Mouse (Mus musculus): ENCODE measurements around the gene Fgf8. TPM values are rescaled to one million over a fixed set of nuclear protein-coding genes. Genes with fewer than 3 reads are reported as not detected.

The Fgf8 gene
- polyA plus RNA-seq, 1 experiment from 2014 or later: 17.8 TPM

DNA sequence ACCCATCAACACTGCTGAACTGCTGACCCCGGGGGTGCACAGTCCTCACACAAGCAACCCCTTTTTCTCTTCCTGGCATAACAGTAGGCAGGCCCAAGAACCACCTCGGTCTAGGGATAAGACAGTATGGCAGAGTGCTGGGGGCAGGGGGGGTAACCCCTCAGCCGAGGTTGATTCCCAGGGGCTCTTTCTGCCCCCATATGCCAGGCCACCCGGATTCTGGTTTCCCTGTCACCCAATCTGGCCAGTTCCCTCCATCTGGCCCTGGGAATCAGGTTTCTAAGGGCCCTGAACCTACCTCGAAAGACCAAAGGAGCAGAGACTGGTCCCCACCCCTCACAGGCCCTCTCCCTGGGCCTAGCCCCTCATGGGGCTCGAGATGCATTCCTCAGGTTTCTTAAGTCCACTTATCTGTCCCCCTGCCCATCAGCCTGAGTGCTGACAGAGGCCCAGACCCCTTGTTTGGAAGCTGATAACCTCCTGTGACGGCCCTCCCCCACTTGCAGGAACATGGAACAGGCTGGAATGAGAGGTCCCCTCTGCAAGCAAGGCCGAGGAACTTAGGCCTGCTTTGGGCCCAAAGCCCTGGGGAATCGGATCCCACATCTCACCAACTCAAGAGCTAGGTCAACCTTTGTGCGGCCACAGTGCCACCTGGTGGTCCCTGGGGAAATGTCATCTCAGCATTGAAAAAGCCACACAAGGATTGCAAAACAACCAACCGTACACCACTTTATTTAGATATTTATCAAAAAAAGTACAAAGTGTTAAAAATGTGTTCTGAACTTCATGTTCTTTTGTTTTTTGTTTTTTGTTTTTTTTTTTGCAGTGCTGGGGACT, 4.5 kb upstream of the Fgf8 start:
- no peak overlapping the region for H3K4me2 ChIP-seq
- ATAC-seq (replicated peaks; ENCODE audit: low FRiP score): no peak
- no peaks in the 10 kb centered on the region for H3K9me3 ChIP-seq (replicated peaks)
- H3K4me1 ChIP-seq: peaks cover 53% of the 10 kb centered on the region
- peak overlapping the region; percentile 18; the same call in 1 of the 2 replicates for H3K27ac ChIP-seq
- H3K36me3 ChIP-seq: peaks cover 18% of the 10 kb centered on the region
- WGBS: 18% methylated on average over 11 of the region's 11 CpGs
- H3K27me3 ChIP-seq: peaks cover 44% of the 10 kb centered on the region
- H3K4me3 ChIP-seq (replicated peaks): no peak overlapping the region
- H3K9ac ChIP-seq: 0 out of 2 replicates have a peak overlapping the region, but pooled peaks have one; percentile 10

DNA sequence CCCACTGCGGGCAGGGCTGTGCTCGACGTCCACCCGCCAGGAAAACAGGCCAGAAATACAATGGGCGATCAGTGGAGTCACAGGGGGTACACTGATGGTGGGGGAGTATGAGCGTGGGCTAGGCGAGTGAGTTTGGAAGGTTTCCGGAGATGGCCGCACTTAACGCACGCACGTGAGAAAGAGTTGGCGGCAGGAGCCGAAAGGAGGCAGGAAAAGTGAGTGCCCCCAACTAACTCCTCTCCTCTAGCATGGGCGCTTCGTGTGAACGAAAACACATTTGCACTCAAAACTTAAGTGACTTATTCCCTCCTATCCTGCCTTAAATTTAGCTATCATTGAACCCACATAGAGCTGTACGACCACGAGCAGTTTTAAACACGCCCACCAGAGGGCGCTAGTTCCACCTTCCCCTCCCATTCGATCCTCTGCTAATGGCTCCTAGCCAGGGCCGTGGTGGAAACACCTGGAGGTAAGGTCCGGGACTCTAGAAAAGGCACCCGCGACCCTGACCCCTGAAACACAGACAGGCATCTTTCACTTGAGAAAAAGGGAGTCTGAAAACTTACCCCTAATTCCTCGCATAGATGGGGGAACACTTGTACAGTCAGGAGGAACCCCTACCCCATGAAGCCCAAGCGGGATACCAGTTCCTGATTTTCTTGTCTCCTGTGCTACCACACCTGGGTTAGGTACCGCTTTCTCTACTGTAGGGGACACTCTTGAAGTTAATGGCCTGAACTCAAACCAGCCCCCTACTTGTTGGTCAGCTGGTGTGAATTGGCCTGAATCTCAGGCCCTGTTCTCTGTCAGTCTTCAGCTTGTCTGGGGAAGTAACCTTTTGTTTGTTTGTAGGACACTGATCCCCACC, 3.7 kb upstream of the Fgf8 start:
- 10% methylated on average over 29 of the region's 29 CpGs for WGBS
- no peak for ATAC-seq (replicated peaks; ENCODE audit: low FRiP score)
- H3K27me3 ChIP-seq: peaks cover 52% of the 10 kb centered on the region

DNA sequence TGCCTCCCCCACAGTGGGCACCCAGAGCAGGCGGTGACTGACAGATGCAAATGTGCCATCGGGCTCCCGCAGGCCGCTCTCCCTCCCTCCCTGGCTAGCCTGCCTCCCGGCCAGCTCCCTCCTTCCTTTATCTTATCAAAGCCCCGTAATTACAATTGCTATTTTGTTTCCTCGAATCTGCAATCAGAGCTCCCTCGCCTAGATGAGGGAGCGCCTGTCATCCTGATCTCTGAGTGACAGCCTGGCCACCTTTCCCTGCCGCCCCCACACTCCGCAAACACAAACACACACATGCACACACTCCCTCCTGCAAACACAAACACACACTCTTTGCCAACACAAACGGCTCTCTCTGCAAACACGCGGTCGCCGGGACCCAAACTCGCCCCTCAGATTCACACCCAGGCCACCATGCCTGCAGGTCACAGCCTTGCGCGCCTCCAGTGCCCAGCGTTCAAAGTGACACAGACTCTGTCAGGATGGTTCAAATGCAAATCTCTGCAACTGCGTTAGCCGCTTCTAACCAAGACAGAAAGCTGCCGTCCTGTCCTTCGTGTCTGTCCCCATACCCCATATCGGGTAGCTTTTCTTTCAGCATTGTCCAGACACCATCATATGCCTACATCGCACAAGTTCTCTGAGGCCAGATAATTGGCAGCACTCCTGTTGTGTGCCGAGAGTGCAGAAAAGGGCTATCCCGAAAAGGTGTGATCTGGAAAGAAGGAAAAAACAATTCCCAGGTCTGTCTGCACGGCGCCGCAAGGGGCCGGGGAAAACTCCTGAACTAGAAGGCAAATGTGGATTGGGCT, 2.8 kb upstream of the Fgf8 start:
- Histone ChIP-seq H3K9ac (no peak overlapping the region), H3K4me3 (replicated peaks) (peak overlapping the region; percentile 10), H3K4me1 (peaks cover 65% of the 10 kb centered on the region), H3K36me3 (peaks cover 3% of the 10 kb centered on the region; the same call in 1 of the 2 replicates), H3K27ac (no peak overlapping the region), H3K27me3 (peaks cover 61% of the 10 kb centered on the region), H3K9me3 (replicated peaks) (no peaks in the 10 kb centered on the region), H3K4me2 (peak overlapping the region; percentile 26)
- WGBS: 4% methylated on average over 32 of the region's 32 CpGs
- ATAC-seq (replicated peaks; ENCODE audit: low FRiP score): no peak

More for the DNA sequence above, 3.7 kb upstream of the Fgf8 start:
- no peak overlapping the region for H3K9ac ChIP-seq
- no peaks in the 10 kb centered on the region for H3K9me3 ChIP-seq (replicated peaks)
- H3K36me3 ChIP-seq: peaks cover 10% of the 10 kb centered on the region
- peaks cover 61% of the 10 kb centered on the region for H3K4me1 ChIP-seq
- no peak overlapping the region for H3K27ac ChIP-seq
- H3K4me3 ChIP-seq (replicated peaks): peak overlapping the region; percentile 10; the same call in 1 of the 2 replicates
- H3K4me2 ChIP-seq: peak overlapping the region; percentile 26

DNA sequence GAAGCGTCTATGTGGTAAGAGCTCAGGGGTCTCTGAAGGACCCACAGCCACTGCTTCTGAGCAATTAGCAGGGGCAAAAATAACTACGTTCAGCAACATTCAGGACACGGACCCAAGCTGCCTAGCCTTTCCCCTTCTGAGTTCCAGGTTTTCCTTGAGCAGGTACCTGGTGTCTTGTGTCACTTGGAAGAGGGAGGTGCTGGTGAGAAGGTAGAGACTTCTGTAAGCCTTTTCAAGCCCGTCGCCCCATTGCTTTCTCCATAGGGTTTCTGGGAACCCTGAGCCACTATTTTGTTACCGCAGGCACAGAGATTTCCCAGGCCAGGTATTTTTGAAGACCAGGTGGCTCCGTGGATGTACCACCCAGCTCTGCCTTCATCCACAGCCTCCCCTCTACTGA, 904 bp upstream of the Fgf8 start:
- ATAC-seq (replicated peaks; ENCODE audit: low FRiP score): no peak
- 39% methylated on average over 7 of the region's 7 CpGs for WGBS
- H3K4me3 ChIP-seq (replicated peaks): peak overlapping the region; percentile 53; the same call in 1 of the 2 replicates
- 0 out of 2 replicates have a peak overlapping the region, but pooled peaks have one; percentile 93 for H3K4me2 ChIP-seq
- peaks cover 59% of the 10 kb centered on the region for H3K4me1 ChIP-seq
- H3K36me3 ChIP-seq: no peaks in the 10 kb centered on the region
- no peak overlapping the region for H3K27ac ChIP-seq
- H3K27me3 ChIP-seq: peaks cover 79% of the 10 kb centered on the region
- no peaks in the 10 kb centered on the region for H3K9me3 ChIP-seq (replicated peaks)
- no peak overlapping the region for H3K9ac ChIP-seq

DNA sequence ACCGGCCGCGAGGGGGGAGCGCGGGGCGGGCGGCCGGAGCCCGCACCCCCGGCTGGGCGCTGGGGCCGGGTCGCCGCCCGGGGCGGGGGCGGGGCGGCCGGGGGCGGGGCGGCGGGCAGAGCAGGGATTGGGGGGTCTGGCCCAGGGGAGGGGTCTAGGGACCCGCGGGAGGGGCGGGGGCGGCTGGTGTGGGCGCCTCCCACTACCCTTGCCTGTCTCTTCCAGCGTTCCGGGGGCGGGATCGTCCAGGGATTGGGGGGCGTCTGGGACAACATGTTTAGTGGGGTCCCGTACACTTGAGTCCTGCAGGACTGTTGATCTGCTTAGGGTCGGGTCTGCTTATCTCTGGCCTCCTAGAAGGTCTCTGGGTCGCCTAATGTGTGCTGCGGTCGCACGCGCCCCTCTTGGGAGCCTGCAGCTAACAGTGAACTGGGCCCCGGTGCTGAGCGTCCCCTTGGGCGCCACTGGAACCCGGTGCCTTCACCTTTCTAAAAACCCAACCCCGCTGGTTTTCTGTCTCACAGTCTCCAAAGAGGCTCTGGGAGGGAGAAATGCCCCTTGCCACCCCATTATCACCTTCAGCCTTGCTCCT, 365 bp upstream of the Fgf8 start:
- WGBS: 2% methylated on average over 29 of the region's 44 CpGs
- no peaks in the 10 kb centered on the region for H3K36me3 ChIP-seq
- no peak overlapping the region for H3K27ac ChIP-seq
- peak overlapping the region; percentile 47 for H3K9ac ChIP-seq
- peaks cover 84% of the 10 kb centered on the region for H3K27me3 ChIP-seq
- no peak for ATAC-seq (replicated peaks; ENCODE audit: low FRiP score)
- peak overlapping the region; percentile 53 for H3K4me3 ChIP-seq (replicated peaks)
- H3K4me2 ChIP-seq: peak overlapping the region; percentile 93
- H3K9me3 ChIP-seq (replicated peaks): no peaks in the 10 kb centered on the region
- H3K4me1 ChIP-seq: peaks cover 53% of the 10 kb centered on the region

DNA sequence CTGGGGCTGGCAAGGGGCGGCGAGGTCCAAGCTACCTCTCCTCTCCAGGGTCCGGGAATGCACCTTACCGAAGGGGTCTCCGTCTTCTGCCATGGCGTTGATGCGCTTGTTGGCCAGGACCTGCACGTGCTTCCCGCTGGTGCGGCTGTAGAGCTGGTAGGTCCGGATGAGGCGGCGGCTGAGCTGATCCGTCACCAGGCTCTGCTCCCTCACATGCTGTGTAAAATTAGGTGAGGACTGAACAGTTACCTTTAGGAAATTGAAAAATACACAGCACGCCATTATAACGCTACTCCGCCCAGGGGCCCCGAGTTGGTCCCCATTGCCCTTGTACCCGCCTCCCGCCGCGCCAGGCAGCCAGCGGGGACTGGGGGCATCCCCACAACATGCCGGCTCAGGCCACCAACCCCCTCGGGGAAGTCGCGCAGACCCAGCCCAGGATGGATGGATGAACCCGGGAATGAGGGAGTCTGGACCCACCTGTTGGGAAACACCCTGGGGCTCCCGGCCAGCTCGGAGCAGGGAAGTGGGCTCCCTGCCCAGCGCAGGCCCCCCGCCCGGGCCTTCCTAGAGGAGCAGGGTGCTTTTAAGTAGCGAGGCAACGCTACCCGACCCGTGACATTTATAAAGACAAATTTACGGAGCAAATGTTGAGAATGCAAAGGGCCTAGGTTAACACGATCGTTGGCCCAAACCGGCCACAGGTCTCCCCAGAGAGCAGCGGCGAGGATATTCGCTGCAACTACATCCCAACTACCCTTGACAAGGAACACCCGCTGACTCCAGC, 1.1 kb downstream of the Fgf8 start:
- H3K9ac ChIP-seq: peak overlapping the region; percentile 47
- peak overlapping the region; percentile 53 for H3K4me3 ChIP-seq (replicated peaks)
- 3% methylated on average over 45 of the region's 45 CpGs for WGBS

DNA sequence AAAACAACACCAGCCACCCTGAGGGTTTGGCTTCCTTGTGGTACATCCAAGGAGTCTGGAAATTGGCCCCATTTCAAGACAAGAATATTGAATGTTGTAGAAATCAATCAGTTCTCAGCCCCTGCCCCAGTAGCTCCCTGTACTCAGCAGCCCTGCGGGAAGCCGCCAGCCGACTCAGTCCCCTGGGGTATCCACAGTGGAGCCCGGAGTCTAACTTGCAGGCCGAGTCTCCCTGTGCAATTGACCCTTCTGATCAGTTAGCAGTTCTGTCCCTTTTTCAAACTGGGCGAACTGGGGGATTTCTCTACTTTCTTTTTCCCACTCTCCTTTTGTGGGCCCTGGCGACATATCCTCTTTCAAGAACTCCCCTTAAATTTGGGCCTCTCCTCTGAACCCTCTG, 1.9 kb downstream of the Fgf8 start:
- WGBS: 12% methylated on average over 7 of the region's 7 CpGs
- Histone ChIP-seq H3K9me3 (replicated peaks) (no peaks in the 10 kb centered on the region), H3K9ac (0 out of 2 replicates have a peak overlapping the region, but pooled peaks have one; percentile 47), H3K27ac (no peak overlapping the region), H3K4me3 (replicated peaks) (peak overlapping the region; percentile 53), H3K4me1 (peaks cover 52% of the 10 kb centered on the region), H3K36me3 (no peaks in the 10 kb centered on the region), H3K4me2 (peak overlapping the region; percentile 93), H3K27me3 (peaks cover 99% of the 10 kb centered on the region)
- ATAC-seq (replicated peaks; ENCODE audit: low FRiP score): no peak

More for the DNA sequence above, 1.1 kb downstream of the Fgf8 start:
- Histone ChIP-seq H3K4me1 (peaks cover 55% of the 10 kb centered on the region), H3K27ac (no peak overlapping the region), H3K4me2 (peak overlapping the region; percentile 93), H3K9me3 (replicated peaks) (no peaks in the 10 kb centered on the region), H3K27me3 (peaks cover 99% of the 10 kb centered on the region), H3K36me3 (no peaks in the 10 kb centered on the region)
- no peak for ATAC-seq (replicated peaks; ENCODE audit: low FRiP score)

DNA sequence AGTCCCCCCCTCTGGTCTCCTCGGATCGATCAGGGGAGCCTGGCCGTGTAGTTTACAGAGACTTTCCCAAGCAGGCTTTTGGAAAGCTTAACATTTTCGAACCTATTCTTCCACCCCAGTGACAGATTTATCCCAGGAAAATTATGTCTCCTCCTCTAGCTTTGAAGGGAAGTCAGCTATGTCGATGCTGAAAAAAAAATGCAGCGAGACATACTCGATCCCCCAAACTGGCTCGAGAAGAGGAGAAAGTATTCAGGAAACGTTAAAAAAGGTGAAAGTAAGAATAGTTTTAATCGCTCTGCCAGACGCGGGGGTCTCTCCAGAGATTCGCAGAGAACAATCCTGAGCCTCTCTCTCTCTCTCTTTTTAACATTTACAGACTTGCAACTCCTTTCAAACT, 2.5 kb downstream of the Fgf8 start:
- ATAC-seq (replicated peaks; ENCODE audit: low FRiP score): no peak
- Histone ChIP-seq H3K4me3 (replicated peaks) (peak overlapping the region; percentile 10; the same call in 1 of the 2 replicates), H3K4me1 (peaks cover 51% of the 10 kb centered on the region), H3K4me2 (peak overlapping the region; percentile 27; the same call in 1 of the 2 replicates), H3K27ac (no peak overlapping the region), H3K27me3 (peaks cover 99% of the 10 kb centered on the region), H3K36me3 (no peaks in the 10 kb centered on the region), H3K9me3 (replicated peaks) (no peaks in the 10 kb centered on the region), H3K9ac (no peak overlapping the region)
- 6% methylated on average over 13 of the region's 13 CpGs for WGBS

DNA sequence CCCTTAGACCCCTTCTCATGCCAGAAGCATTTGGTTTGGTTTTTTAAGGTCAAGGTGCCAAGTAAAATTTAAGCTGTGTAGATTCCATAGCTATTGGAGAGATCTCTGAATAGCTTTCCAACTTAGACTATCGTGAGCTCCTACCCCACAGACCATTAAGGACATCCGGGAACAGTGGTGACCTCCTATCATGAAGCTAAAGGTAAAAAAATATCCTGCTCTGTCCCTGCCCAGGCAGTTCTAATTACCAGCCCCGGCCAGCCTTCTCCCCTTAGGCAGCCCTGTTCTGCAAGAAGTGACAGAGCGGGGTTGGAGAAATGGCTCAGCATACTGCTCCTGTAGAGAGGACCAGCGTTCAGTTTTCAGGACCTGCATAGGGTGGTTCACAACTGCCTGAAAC, 4.2 kb downstream of the Fgf8 start:
- H3K4me1 ChIP-seq: peaks cover 65% of the 10 kb centered on the region
- no peak overlapping the region for H3K9ac ChIP-seq
- no peaks in the 10 kb centered on the region for H3K36me3 ChIP-seq
- no peak overlapping the region for H3K4me2 ChIP-seq
- no peak for ATAC-seq (replicated peaks; ENCODE audit: low FRiP score)
- H3K9me3 ChIP-seq (replicated peaks): no peaks in the 10 kb centered on the region
- H3K4me3 ChIP-seq (replicated peaks): no peak overlapping the region
- WGBS: 47% methylated on average over 5 of the region's 5 CpGs
- no peak overlapping the region for H3K27ac ChIP-seq
- H3K27me3 ChIP-seq: peaks cover 97% of the 10 kb centered on the region

DNA sequence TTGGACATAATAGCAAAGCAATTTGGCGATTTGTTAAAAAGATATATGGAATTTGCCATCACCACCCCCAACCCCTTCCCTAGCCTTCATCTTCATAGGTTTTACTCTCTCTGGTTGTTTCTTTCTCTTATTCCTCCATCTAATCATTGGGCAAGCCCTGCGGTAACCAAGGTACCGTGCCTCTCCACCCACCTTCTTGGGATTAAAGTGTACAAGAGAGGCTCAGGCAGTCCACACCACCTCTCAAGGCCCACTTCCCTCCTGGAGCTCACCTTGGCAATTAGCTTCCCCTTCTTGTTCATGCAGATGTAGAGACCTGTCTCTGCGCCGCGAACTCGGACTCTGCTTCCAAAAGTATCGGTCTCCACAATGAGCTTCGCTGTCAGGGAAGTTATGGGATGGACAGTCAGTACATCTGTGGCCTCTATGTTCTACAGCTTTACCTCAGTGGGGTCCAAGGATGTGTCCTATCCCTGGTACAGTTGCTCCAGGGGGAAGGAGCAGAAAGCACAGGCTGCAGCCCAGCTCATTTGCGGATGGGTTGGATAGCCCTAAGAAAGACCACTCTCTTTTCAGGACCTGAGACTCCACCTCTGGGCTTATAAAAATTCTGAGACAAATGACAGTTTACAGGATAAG, 4.8 kb downstream of the Fgf8 start:
- WGBS: 80% methylated on average over 10 of the region's 10 CpGs
- ATAC-seq (replicated peaks; ENCODE audit: low FRiP score): no peak
- peaks cover 97% of the 10 kb centered on the region for H3K27me3 ChIP-seq

More for the DNA sequence above, 4.8 kb downstream of the Fgf8 start:
- Histone ChIP-seq H3K27ac (no peak overlapping the region), H3K9me3 (replicated peaks) (no peaks in the 10 kb centered on the region), H3K9ac (no peak overlapping the region), H3K4me3 (replicated peaks) (no peak overlapping the region), H3K4me1 (peaks cover 64% of the 10 kb centered on the region), H3K36me3 (no peaks in the 10 kb centered on the region), H3K4me2 (no peak overlapping the region)
